ENCODE assay signal across 8 mouse cellular contexts in the genomic region with DNA sequence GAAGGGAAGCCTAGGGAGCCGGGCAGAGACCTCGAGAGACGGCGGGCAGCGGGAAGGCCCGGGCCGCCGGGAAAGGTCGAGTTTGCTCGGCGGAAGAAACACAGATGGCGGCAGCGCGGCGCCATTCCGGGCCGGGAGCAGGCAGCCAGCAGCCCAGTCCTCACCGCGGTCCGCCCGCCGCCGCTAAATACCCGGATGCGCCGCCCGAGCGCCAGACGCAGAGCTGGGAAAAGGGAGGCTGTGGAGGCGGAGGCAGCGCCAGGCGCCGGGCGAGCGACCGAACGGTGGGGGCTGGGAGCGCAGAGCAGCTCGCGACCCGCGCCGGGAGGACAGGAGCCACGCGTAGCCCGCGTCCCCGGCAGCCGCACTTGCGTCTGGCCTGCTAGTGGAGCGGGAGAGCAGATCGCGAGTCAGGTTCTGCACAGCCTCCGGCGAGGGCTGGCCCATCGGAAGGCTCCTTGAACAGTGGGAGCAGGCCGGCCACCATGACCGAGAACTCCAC. TPM values are rescaled to one million over a fixed set of nuclear protein-coding genes. Genes with fewer than 3 reads are reported as not detected.
DNase-seq lines count a peak whose midpoint lies in the region; ATAC-seq and TF ChIP-seq lines count a peak whose summit lies in the region.

A gene (plus strand): TSS at position 214 of the 502 bp plus-strand sequence.

- ATAC-seq in frontal cortex, adult (ENCODE audit: low TSS enrichment), result peak; percentile 70
- ATAC-seq in hematopoietic stem cell, adult 5-6 weeks (replicated peaks in 1 of 2; ENCODE audit: insufficient read depth in 1 of 2, low FRiP score in 2 of 2, low TSS enrichment in 1 of 2, low read depth in 1 of 2, poor library complexity in 2 of 2, severe bottlenecking in 2 of 2), result peak; percentile 54 to 61
- peak; percentile 85 for ATAC-seq in lung, embryonic 15.5 days (ENCODE audit: borderline replicate concordance, extremely low read depth, low FRiP score, low TSS enrichment)

- TF ChIP-seq POLR2A in MEL (IDR thresholded peaks at IDR 0.05; ENCODE audit: control insufficient read depth in 1 of 2, insufficient read depth in 1 of 2, low read depth in 1 of 2, low read length in 2 of 2, poor library complexity in 1 of 2), result peak; percentile 56 to 61; a peak in 3 of 4 replicates
- peak; percentile 82 for TF ChIP-seq POLR2A in cerebellum, adult 2 months (IDR thresholded peaks at IDR 0.05; ENCODE audit: borderline replicate concordance, insufficient read depth, low read length)
- TF ChIP-seq POLR2A in olfactory bulb, adult 2 months (IDR thresholded peaks at IDR 0.05; ENCODE audit: insufficient read depth, low read depth, low read length), result peak; percentile 77

- H3K27me3 ChIP-seq in MEL (ENCODE audit: control insufficient read depth in 1 of 2, insufficient read depth in 2 of 2, low read length in 2 of 2), result no peaks in the 10 kb centered on the region; a peak in 1 of 4 replicates
- no peaks in the 10 kb centered on the region for H3K27me3 ChIP-seq in cerebellum, adult 2 months (ENCODE audit: control insufficient read depth, insufficient read depth, low read length)
- no peaks in the 10 kb centered on the region for H3K27me3 ChIP-seq in lung, embryonic 15.5 days

- no peaks in the 10 kb centered on the region for H3K9me3 ChIP-seq in MEL (replicated peaks; ENCODE audit: insufficient read depth, low read length)
- no peaks in the 10 kb centered on the region for H3K9me3 ChIP-seq in lung, embryonic 15.5 days

- peak within 1 kb of the TSS; percentile 89 for H3K9ac ChIP-seq in MEL (ENCODE audit: control insufficient read depth, low read depth, low read length, poor library complexity, severe bottlenecking)
- H3K9ac ChIP-seq in lung, embryonic 15.5 days, result peak within 1 kb of the TSS; percentile 98

- peaks cover 0 to 6% of the 10 kb centered on the region in 2 experiments; a peak in 1 of 4 replicates for H3K36me3 ChIP-seq in MEL (ENCODE audit: control insufficient read depth in 1 of 2, insufficient read depth in 2 of 2, low read length in 2 of 2)
- no peaks in the 10 kb centered on the region for H3K36me3 ChIP-seq in lung, embryonic 15.5 days

- under 1% methylated on average over 57 of the region's 58 CpGs for WGBS in cerebellum, adult 2 months
- under 1% methylated on average over 58 of the region's 58 CpGs for WGBS in lung, embryonic 15.5 days
- WGBS in olfactory bulb, adult 2 months, result under 1% methylated on average over 56 of the region's 58 CpGs

- no peak for TF ChIP-seq CTCF in MEL (IDR thresholded peaks at IDR 0.05 in 2 of 3, conservative IDR thresholded peaks at IDR 0.05 in 1 of 3; ENCODE audit: control insufficient read depth in 1 of 3, insufficient read depth in 1 of 3, low read depth in 2 of 3, low read length in 3 of 3, poor library complexity in 1 of 3, severe bottlenecking in 1 of 3)
- TF ChIP-seq CTCF in cerebellum, adult 2 months (IDR thresholded peaks at IDR 0.05; ENCODE audit: borderline replicate concordance, insufficient read depth, low read depth, low read length), result no peak
- no peak for TF ChIP-seq CTCF in olfactory bulb, adult 2 months (IDR thresholded peaks at IDR 0.05; ENCODE audit: insufficient read depth, low read depth, low read length)

- no peak for TF ChIP-seq RAD21 in MEL (IDR thresholded peaks at IDR 0.05; ENCODE audit: low read depth, low read length)

- H3K4me3 ChIP-seq in MEL (ENCODE audit: control insufficient read depth in 1 of 2, insufficient read depth in 1 of 2, low read depth in 2 of 2, low read length in 2 of 2), result peak within 1 kb of the TSS; percentile 58 to 75
- peak within 1 kb of the TSS; percentile 70 for H3K4me3 ChIP-seq in cerebellum, adult 2 months (replicated peaks; ENCODE audit: insufficient read depth, low read depth, low read length)
- H3K4me3 ChIP-seq in lung, embryonic 15.5 days, result peak within 1 kb of the TSS; percentile 83
- H3K4me3 ChIP-seq in olfactory bulb, adult 2 months (ENCODE audit: insufficient read depth, low read depth, low read length), result peak within 1 kb of the TSS; percentile 80

- H3K27ac ChIP-seq in MEL (ENCODE audit: control insufficient read depth, low read depth, low read length), result peak within 1 kb of the TSS; percentile 34
- peak within 1 kb of the TSS; percentile 98 for H3K27ac ChIP-seq in cerebellum, adult 2 months (ENCODE audit: insufficient read depth, low read length)
- peak within 1 kb of the TSS; percentile 95 for H3K27ac ChIP-seq in lung, embryonic 15.5 days
- peak within 1 kb of the TSS; percentile 83 for H3K27ac ChIP-seq in olfactory bulb, adult 2 months (ENCODE audit: insufficient read depth, low read depth, low read length)

- peaks cover 0 to 17% of the 10 kb centered on the region in 2 experiments; a peak in 2 of 4 replicates for H3K4me1 ChIP-seq in MEL (ENCODE audit: control insufficient read depth in 1 of 2, insufficient read depth in 2 of 2, low read length in 2 of 2)
- H3K4me1 ChIP-seq in cerebellum, adult 2 months (ENCODE audit: control insufficient read depth, insufficient read depth, low read length), result peaks cover 6% of the 10 kb centered on the region
- H3K4me1 ChIP-seq in lung, embryonic 15.5 days, result peaks cover 34% of the 10 kb centered on the region
- H3K4me1 ChIP-seq in olfactory bulb, adult 2 months (ENCODE audit: control insufficient read depth, insufficient read depth, low read length), result peaks cover 36% of the 10 kb centered on the region

- 0 out of 4 replicates have a peak, but pooled peaks of 1 of the 2 experiments have one; percentile 17 for TF ChIP-seq EP300 in MEL (IDR thresholded peaks at IDR 0.05; ENCODE audit: low read depth in 1 of 2, low read length in 2 of 2)

- peaks cover 7% of the 10 kb centered on the region; the same call in 1 of the 2 replicates for H3K79me2 ChIP-seq in MEL (ENCODE audit: control insufficient read depth, insufficient read depth, low read length, poor library complexity)

- peak; percentile 89 for DNase-seq in MEL (ENCODE audit: low read depth, low spot score)
- peak; percentile 96 to 97 for DNase-seq in cerebellum, adult 2 months
- DNase-seq in layer of hippocampus, adult 9-10 months (ENCODE audit: low spot score), result peak; percentile 67
- DNase-seq in thymus, adult 18-20 months, result peak; percentile 58 to 61

- peak within 1 kb of the TSS; percentile 98 for H3K4me2 ChIP-seq in lung, embryonic 15.5 days

TF ChIP-seq in MEL, 35 proteins besides CTCF, POLR2A, EP300 and RAD21 (continues in another document):
- 0 out of 2 replicates have a peak, but pooled peaks have one; percentile 59 for TF ChIP-seq TBP (IDR thresholded peaks at IDR 0.05; ENCODE audit: low read depth, low read length)
- no peak for TF ChIP-seq JUND (IDR thresholded peaks at IDR 0.05; ENCODE audit: low read depth, low read length)
- TF ChIP-seq KAT2A (conservative IDR thresholded peaks at IDR 0.05; ENCODE audit: low read depth, low read length), result no peak; the same call in 1 of the 2 replicates
- no peak for TF ChIP-seq MAFK (IDR thresholded peaks at IDR 0.05; ENCODE audit: borderline replicate concordance, low read depth, low read length)
- no peak for TF ChIP-seq USF2 (IDR thresholded peaks at IDR 0.05; ENCODE audit: borderline replicate concordance in 1 of 2, insufficient read depth in 1 of 2, low read depth in 1 of 2, low read length in 2 of 2)
- no peak for TF ChIP-seq TAL1 (IDR thresholded peaks at IDR 0.05; ENCODE audit: low read length)
- peak; percentile 51 for TF ChIP-seq MXI1 (IDR thresholded peaks at IDR 0.05; ENCODE audit: low read depth, low read length)
- no peak for TF ChIP-seq SMC3 (IDR thresholded peaks at IDR 0.05; ENCODE audit: low read depth, low read length)
- peak; percentile 71; the same call in 1 of the 2 replicates for TF ChIP-seq HCFC1 (IDR thresholded peaks at IDR 0.05; ENCODE audit: low read depth, low read length)
- TF ChIP-seq POLR2AphosphoS2 (IDR thresholded peaks at IDR 0.05; ENCODE audit: low read length), result peak; percentile 64; the same call in 1 of the 2 replicates
- 0 out of 2 replicates have a peak, but pooled peaks have one; percentile 50 for TF ChIP-seq ETS1 (IDR thresholded peaks at IDR 0.05; ENCODE audit: low read depth, low read length)
- TF ChIP-seq ZNF384 (IDR thresholded peaks at IDR 0.05; ENCODE audit: low read depth, low read length), result no peak
- TF ChIP-seq ZKSCAN1 (IDR thresholded peaks at IDR 0.05; ENCODE audit: low read depth, low read length), result no peak
- no peak for TF ChIP-seq ZC3H11A (IDR thresholded peaks at IDR 0.05; ENCODE audit: low read depth, low read length)
- TF ChIP-seq GABPA (IDR thresholded peaks at IDR 0.05; ENCODE audit: low read depth, low read length), result no peak
- TF ChIP-seq GATA1 (IDR thresholded peaks at IDR 0.05; ENCODE audit: low read depth, low read length), result no peak
- no peak for TF ChIP-seq POLR2AphosphoS5 (IDR thresholded peaks at IDR 0.05; ENCODE audit: borderline replicate concordance, low read depth, low read length)
- TF ChIP-seq MYC (IDR thresholded peaks at IDR 0.05; ENCODE audit: low read depth, low read length), result 0 out of 2 replicates have a peak, but pooled peaks have one; percentile 11
- TF ChIP-seq MYB (IDR thresholded peaks at IDR 0.05; ENCODE audit: low read depth, low read length), result no peak
- peak; percentile 87 for TF ChIP-seq TCF12 (IDR thresholded peaks at IDR 0.05; ENCODE audit: low read depth, low read length)
- 0 out of 2 replicates have a peak, but pooled peaks have one; percentile 57 for TF ChIP-seq ELF1 (IDR thresholded peaks at IDR 0.05; ENCODE audit: low read depth, low read length)
- TF ChIP-seq BHLHE40 (IDR thresholded peaks at IDR 0.05; ENCODE audit: borderline replicate concordance, low read depth, low read length), result no peak
- TF ChIP-seq MAZ (IDR thresholded peaks at IDR 0.05; ENCODE audit: low read depth, low read length), result no peak
- TF ChIP-seq E2F4 (IDR thresholded peaks at IDR 0.05; ENCODE audit: borderline replicate concordance, low read depth, low read length), result no peak
- TF ChIP-seq CHD2 (IDR thresholded peaks at IDR 0.05; ENCODE audit: low read length), result no peak
- no peak; the same call in 1 of the 2 replicates for TF ChIP-seq SIN3A (IDR thresholded peaks at IDR 0.05; ENCODE audit: low read length)
- TF ChIP-seq UBTF (IDR thresholded peaks at IDR 0.05; ENCODE audit: borderline replicate concordance, insufficient read depth, low read depth, low read length), result peak; percentile 88; the same call in 1 of the 2 replicates

RNA-seq across cellular contexts. Expression of the gene that starts here (rescaled TPM):
- total RNA-seq in MEL (2012; rRNA removed), result 28.2 and 33.5 TPM in 2 replicates
- 100 to 1,000 TPM in 1 of 2 experiments, 10 to 100 TPM in 1; 46.8 to 213 TPM for polyA plus RNA-seq in MEL (2012; ENCODE audit: insufficient read depth in 1 of 2, insufficient read length in 2 of 2, low read depth in 1 of 2, low replicate concordance in 2 of 2, missing spikeins in 1 of 2)
- 197 and 242 TPM in 2 replicates for polyA plus RNA-seq in cerebellum, adult 2 months (2012; rRNA removed)
- total RNA-seq in hematopoietic stem cell, adult 5-6 weeks (2017), result 75.7 and 76.0 TPM in 2 replicates
- polyA plus RNA-seq in lung, embryonic 15.5 days (2015; fragmentation: Nextera tagmentation; extraction: Ambion mirVana), result 560 and 562 TPM in 2 replicates
- polyA plus RNA-seq in olfactory bulb, adult 2 months (2012; ENCODE audit: insufficient read depth, insufficient read length, low replicate concordance, missing spikeins), result not detected in 2 replicates

Comparison
In these comparisons a context has a peak if more than half of its experiments do, and no peak if none do; other contexts are left out.
1. Peak in every context shown above with its lines: DNase-seq, ATAC-seq, H3K4me3 ChIP-seq and H3K27ac ChIP-seq.
2. H3K27ac ChIP-seq: peak in every context shown above with its lines; median percentile 98 in cerebellum, adult 2 months; 95 in lung, embryonic 15.5 days; 83 in olfactory bulb, adult 2 months; 34 in MEL.